Mouse (Mus musculus) thymus, postnatal 14 days (tissue): ENCODE results near the gene Comtd1.
A peak's percentile ranks its signal among the peaks of the same experiment; 100 is the strongest.

ENCODE experiments used
- DNase-seq: peaks from one replicate; pipeline ENCODE4 v3.0.0; 2021

The Comtd1 gene

GRCm38 (mm10) chr14:21848166-21849154, at the start of gene Comtd1:
Gene Comtd1, minus strand, starts transcription at chr14:21848977.
- DNase-seq: peak; percentile 92

GRCm38 (mm10) chr14:21892341-21892659, 43.5 kb upstream of the Comtd1 start:
- DNase-seq: no peak

GRCm38 (mm10) chr14:21891581-21892340, 43.0 kb upstream of the Comtd1 start:
- DNase-seq: no peak

GRCm38 (mm10) chr14:21890430-21890829, 41.7 kb upstream of the Comtd1 start:
- no peak for DNase-seq

GRCm38 (mm10) chr14:21866816-21867215, 18.0 kb upstream of the Comtd1 start:
- DNase-seq: no peak

GRCm38 (mm10) chr14:21866291-21866690, 17.5 kb upstream of the Comtd1 start:
- no peak for DNase-seq

GRCm38 (mm10) chr14:21856886-21857285, 8.1 kb upstream of the Comtd1 start:
- no peak for DNase-seq

GRCm38 (mm10) chr14:21855961-21856360, 7.2 kb upstream of the Comtd1 start:
- DNase-seq: no peak

- DNase-seq: no peak
Observed at GRCm38 (mm10) chr14:21854271-21854670, 5.5 kb upstream of the Comtd1 start.

- peak; percentile 81 for DNase-seq
Observed at GRCm38 (mm10) chr14:21853456-21854109, 4.8 kb upstream of the Comtd1 start.

- DNase-seq: no peak
Observed at GRCm38 (mm10) chr14:21851996-21852791, 3.4 kb upstream of the Comtd1 start.

GRCm38 (mm10) chr14:21850419-21851127, 1.8 kb upstream of the Comtd1 start:
- DNase-seq: no peak

- peak; percentile 26 for DNase-seq
Observed at GRCm38 (mm10) chr14:21849524-21850418, 994 bp upstream of the Comtd1 start.

- peak; percentile 71 for DNase-seq
Observed at GRCm38 (mm10) chr14:21847381-21848165, 1.2 kb downstream of the Comtd1 start.

GRCm38 (mm10) chr14:21846827-21847380, 1.9 kb downstream of the Comtd1 start:
- DNase-seq: no peak

- DNase-seq: no peak
Observed at GRCm38 (mm10) chr14:21843263-21843662, 5.5 kb downstream of the Comtd1 start.

- no peak for DNase-seq
Observed at GRCm38 (mm10) chr14:21841819-21842592, 6.8 kb downstream of the Comtd1 start.

GRCm38 (mm10) chr14:21838336-21839017, 10.3 kb downstream of the Comtd1 start:
- DNase-seq: no peak
